Mouse (Mus musculus): ENCODE data around the gene Olfr586.

- no peak for TF ChIP-seq CTCF (IDR thresholded peaks at IDR 0.05; ENCODE audit: low read depth)
- TF ChIP-seq EP300 (IDR thresholded peaks at IDR 0.05; ENCODE audit: low read depth): no peak
Measured at GRCm38 (mm10) chr7:103125538-103125937, at the start of gene Olfr586.
